Mouse (Mus musculus): Measurements from ENCODE around the gene Krtap16-1.

Krtap16-1 gene

DNA sequence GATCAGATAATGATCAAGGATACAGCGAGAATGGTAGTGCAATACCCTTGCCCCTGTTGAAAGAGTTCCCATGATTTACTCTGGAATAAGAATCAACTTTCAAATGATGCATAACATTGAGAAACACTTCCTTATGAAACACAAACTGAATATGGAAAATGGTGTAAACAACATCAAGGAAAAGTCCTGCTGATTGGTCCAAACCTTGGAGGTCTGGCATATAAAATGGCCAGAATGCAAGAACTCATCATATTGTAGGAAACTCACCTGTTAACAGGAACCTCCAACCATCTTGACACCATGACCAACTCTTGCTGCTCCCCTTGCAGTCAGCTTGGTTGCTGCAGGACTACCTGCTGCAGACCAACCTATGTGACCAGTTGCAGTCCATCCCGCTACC is 38.2 kb downstream of the Krtap16-1 start, which contains the start of gene Krtap9-5:
Gene Krtap9-5, plus strand, starts transcription at position 301 of the 400 bp plus-strand sequence.
- DNase-seq = no peak

DNA sequence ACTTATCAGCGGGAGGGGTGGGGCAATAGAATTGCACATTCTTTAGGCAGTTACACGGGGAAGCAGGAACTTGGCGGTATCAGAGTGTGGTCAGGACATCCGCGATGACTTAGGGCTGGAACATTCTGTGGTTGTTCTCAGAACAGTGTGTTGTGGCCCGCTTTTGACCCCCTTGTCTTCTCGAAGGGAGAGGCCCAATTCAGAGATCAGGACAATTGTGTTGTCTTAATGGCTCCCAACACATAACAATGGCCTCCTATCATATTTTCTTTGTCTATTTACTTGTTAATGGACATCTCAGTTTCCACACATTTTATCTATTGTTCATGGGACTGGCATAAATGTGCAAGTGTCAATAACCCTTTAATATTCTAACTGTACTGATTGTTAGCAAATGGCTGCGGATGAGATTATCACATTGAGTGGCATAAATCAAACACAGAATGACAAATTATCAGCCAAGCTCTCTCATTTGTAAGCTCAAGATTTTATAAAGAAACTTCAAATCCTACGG is 48.6 kb downstream of the Krtap16-1 start:
- DNase-seq = no peak

GRCm38 (mm10) chr11:99935991-99936390 is 50.4 kb downstream of the Krtap16-1 start, which contains the start of gene Krtap31-2:
Gene Krtap31-2 (plus strand): TSS chr11:99936291.
- no peak for DNase-seq

Measured in B cell, adult 2 months (primary cell).